Mouse (Mus musculus): ENCODE measurements around the gene Cphx3. TPM values are rescaled to one million over a fixed set of nuclear protein-coding genes. Genes with fewer than 3 reads are reported as not detected.
"Not testable (repeated sequence)": the region's sequence is repeated elsewhere in the genome, so short reads cannot be mapped to it uniquely, and the experiment has no call there.

Cphx3 gene
- polyA plus RNA-seq, 1 experiment from 2014 or later = not detected

- H3K4me3 ChIP-seq (ENCODE audit: low read length); H3K27ac ChIP-seq (ENCODE audit: low read depth, low read length); H3K36me3 ChIP-seq (ENCODE audit: control insufficient read depth, insufficient read depth, low read length); H3K27me3 ChIP-seq (replicated peaks; ENCODE audit: control insufficient read depth, insufficient read depth, low read length); H3K9me3 ChIP-seq (ENCODE audit: control insufficient read depth, low read length); ATAC-seq; H3K4me1 ChIP-seq (ENCODE audit: control insufficient read depth, insufficient read depth, low read depth, low read length); H3K9ac ChIP-seq (ENCODE audit: low read depth, low read length); H3K4me2 ChIP-seq (ENCODE audit: low read length): not testable (repeated sequence)
- WGBS = no CpG with 5 or more reads among the region's 7 CpGs
Measured at GRCm38 (mm10) chr14:26156032-26156431, 73.9 kb downstream of the Cphx3 start.

GRCm38 (mm10) chr14:26161156-26161555 is 79.1 kb downstream of the Cphx3 start:
- H3K4me1 ChIP-seq (ENCODE audit: control insufficient read depth, insufficient read depth, low read depth, low read length); H3K27ac ChIP-seq (ENCODE audit: low read depth, low read length); H3K36me3 ChIP-seq (ENCODE audit: control insufficient read depth, insufficient read depth, low read length); H3K4me3 ChIP-seq (ENCODE audit: low read length); H3K9me3 ChIP-seq (ENCODE audit: control insufficient read depth, low read length); H3K9ac ChIP-seq (ENCODE audit: low read depth, low read length); ATAC-seq; H3K4me2 ChIP-seq (ENCODE audit: low read length); H3K27me3 ChIP-seq (replicated peaks; ENCODE audit: control insufficient read depth, insufficient read depth, low read length): not testable (repeated sequence)
- no CpG with 5 or more reads among the region's 9 CpGs for WGBS

GRCm38 (mm10) chr14:26162423-26162822 is 80.3 kb downstream of the Cphx3 start:
- not testable (repeated sequence) for H3K4me3 ChIP-seq (ENCODE audit: low read length); H3K4me2 ChIP-seq (ENCODE audit: low read length); ATAC-seq; H3K9me3 ChIP-seq (ENCODE audit: control insufficient read depth, low read length); H3K9ac ChIP-seq (ENCODE audit: low read depth, low read length); H3K27me3 ChIP-seq (replicated peaks; ENCODE audit: control insufficient read depth, insufficient read depth, low read length); H3K4me1 ChIP-seq (ENCODE audit: control insufficient read depth, insufficient read depth, low read depth, low read length); H3K27ac ChIP-seq (ENCODE audit: low read depth, low read length); H3K36me3 ChIP-seq (ENCODE audit: control insufficient read depth, insufficient read depth, low read length)
- WGBS = no CpG with 5 or more reads among the region's 5 CpGs

GRCm38 (mm10) chr14:26165266-26165665 is 83.2 kb downstream of the Cphx3 start:
- H3K4me3 ChIP-seq (ENCODE audit: low read length); ATAC-seq; H3K9ac ChIP-seq (ENCODE audit: low read depth, low read length); H3K36me3 ChIP-seq (ENCODE audit: control insufficient read depth, insufficient read depth, low read length); H3K4me2 ChIP-seq (ENCODE audit: low read length); H3K4me1 ChIP-seq (ENCODE audit: control insufficient read depth, insufficient read depth, low read depth, low read length); H3K27me3 ChIP-seq (replicated peaks; ENCODE audit: control insufficient read depth, insufficient read depth, low read length); H3K27ac ChIP-seq (ENCODE audit: low read depth, low read length); H3K9me3 ChIP-seq (ENCODE audit: control insufficient read depth, low read length): not testable (repeated sequence)
- WGBS = no CpG with 5 or more reads among the region's 12 CpGs

- H3K4me3 ChIP-seq (ENCODE audit: low read length); H3K9ac ChIP-seq (ENCODE audit: low read depth, low read length); H3K27me3 ChIP-seq (replicated peaks; ENCODE audit: control insufficient read depth, insufficient read depth, low read length); ATAC-seq; H3K27ac ChIP-seq (ENCODE audit: low read depth, low read length); H3K4me2 ChIP-seq (ENCODE audit: low read length); H3K4me1 ChIP-seq (ENCODE audit: control insufficient read depth, insufficient read depth, low read depth, low read length); H3K36me3 ChIP-seq (ENCODE audit: control insufficient read depth, insufficient read depth, low read length); H3K9me3 ChIP-seq (ENCODE audit: control insufficient read depth, low read length): not testable (repeated sequence)
- no CpG with 5 or more reads among the region's 3 CpGs for WGBS
Measured at GRCm38 (mm10) chr14:26173955-26174354, 91.9 kb downstream of the Cphx3 start.

GRCm38 (mm10) chr14:26175028-26175427 is 92.9 kb downstream of the Cphx3 start:
- not testable (repeated sequence) for H3K27me3 ChIP-seq (replicated peaks; ENCODE audit: control insufficient read depth, insufficient read depth, low read length); H3K27ac ChIP-seq (ENCODE audit: low read depth, low read length); H3K9ac ChIP-seq (ENCODE audit: low read depth, low read length); H3K4me3 ChIP-seq (ENCODE audit: low read length); H3K9me3 ChIP-seq (ENCODE audit: control insufficient read depth, low read length); H3K4me2 ChIP-seq (ENCODE audit: low read length); ATAC-seq; H3K36me3 ChIP-seq (ENCODE audit: control insufficient read depth, insufficient read depth, low read length); H3K4me1 ChIP-seq (ENCODE audit: control insufficient read depth, insufficient read depth, low read depth, low read length)
- WGBS = no CpG with 5 or more reads among the region's 6 CpGs

- ATAC-seq; H3K9ac ChIP-seq (ENCODE audit: low read depth, low read length); H3K9me3 ChIP-seq (ENCODE audit: control insufficient read depth, low read length); H3K36me3 ChIP-seq (ENCODE audit: control insufficient read depth, insufficient read depth, low read length); H3K4me2 ChIP-seq (ENCODE audit: low read length); H3K27me3 ChIP-seq (replicated peaks; ENCODE audit: control insufficient read depth, insufficient read depth, low read length); H3K4me1 ChIP-seq (ENCODE audit: control insufficient read depth, insufficient read depth, low read depth, low read length); H3K4me3 ChIP-seq (ENCODE audit: low read length); H3K27ac ChIP-seq (ENCODE audit: low read depth, low read length): not testable (repeated sequence)
- no CpG with 5 or more reads among the region's 10 CpGs for WGBS
Measured at GRCm38 (mm10) chr14:26181660-26182059, 99.6 kb downstream of the Cphx3 start.

- WGBS = no CpG with 5 or more reads among the region's 10 CpGs
- ATAC-seq; H3K4me1 ChIP-seq (ENCODE audit: control insufficient read depth, insufficient read depth, low read depth, low read length); H3K27me3 ChIP-seq (replicated peaks; ENCODE audit: control insufficient read depth, insufficient read depth, low read length); H3K4me3 ChIP-seq (ENCODE audit: low read length); H3K27ac ChIP-seq (ENCODE audit: low read depth, low read length); H3K4me2 ChIP-seq (ENCODE audit: low read length); H3K36me3 ChIP-seq (ENCODE audit: control insufficient read depth, insufficient read depth, low read length); H3K9me3 ChIP-seq (ENCODE audit: control insufficient read depth, low read length); H3K9ac ChIP-seq (ENCODE audit: low read depth, low read length): not testable (repeated sequence)
Measured at GRCm38 (mm10) chr14:26182380-26182779, 100.3 kb downstream of the Cphx3 start, which contains the start of gene Plac9b. TSS of gene Plac9b (minus strand) at chr14:26182480.

- WGBS = no CpG with 5 or more reads among the region's 9 CpGs
- H3K4me1 ChIP-seq (ENCODE audit: control insufficient read depth, insufficient read depth, low read depth, low read length); H3K4me3 ChIP-seq (ENCODE audit: low read length); ATAC-seq; H3K9me3 ChIP-seq (ENCODE audit: control insufficient read depth, low read length); H3K9ac ChIP-seq (ENCODE audit: low read depth, low read length); H3K4me2 ChIP-seq (ENCODE audit: low read length); H3K27me3 ChIP-seq (replicated peaks; ENCODE audit: control insufficient read depth, insufficient read depth, low read length); H3K36me3 ChIP-seq (ENCODE audit: control insufficient read depth, insufficient read depth, low read length); H3K27ac ChIP-seq (ENCODE audit: low read depth, low read length): not testable (repeated sequence)
Measured at GRCm38 (mm10) chr14:26186638-26187037, 104.5 kb downstream of the Cphx3 start.

- ATAC-seq; H3K36me3 ChIP-seq (ENCODE audit: control insufficient read depth, insufficient read depth, low read length); H3K9ac ChIP-seq (ENCODE audit: low read depth, low read length); H3K4me3 ChIP-seq (ENCODE audit: low read length); H3K4me2 ChIP-seq (ENCODE audit: low read length); H3K9me3 ChIP-seq (ENCODE audit: control insufficient read depth, low read length); H3K27me3 ChIP-seq (replicated peaks; ENCODE audit: control insufficient read depth, insufficient read depth, low read length); H3K27ac ChIP-seq (ENCODE audit: low read depth, low read length); H3K4me1 ChIP-seq (ENCODE audit: control insufficient read depth, insufficient read depth, low read depth, low read length): not testable (repeated sequence)
- no CpG with 5 or more reads among the region's 8 CpGs for WGBS
Measured at GRCm38 (mm10) chr14:26188361-26188760, 106.3 kb downstream of the Cphx3 start.
